Mouse (Mus musculus): ENCODE measurements at regions not wholly inside any gene's neighbourhood (a gene's known extent, or its start where the extent isn't known, plus 50 kb on each side); places are given as distances from the start of the nearest gene placed in this dataset.
"Not testable (repeated sequence)": the region's sequence is repeated elsewhere in the genome, so short reads cannot be mapped to it uniquely, and the experiment has no call there.

DNA sequence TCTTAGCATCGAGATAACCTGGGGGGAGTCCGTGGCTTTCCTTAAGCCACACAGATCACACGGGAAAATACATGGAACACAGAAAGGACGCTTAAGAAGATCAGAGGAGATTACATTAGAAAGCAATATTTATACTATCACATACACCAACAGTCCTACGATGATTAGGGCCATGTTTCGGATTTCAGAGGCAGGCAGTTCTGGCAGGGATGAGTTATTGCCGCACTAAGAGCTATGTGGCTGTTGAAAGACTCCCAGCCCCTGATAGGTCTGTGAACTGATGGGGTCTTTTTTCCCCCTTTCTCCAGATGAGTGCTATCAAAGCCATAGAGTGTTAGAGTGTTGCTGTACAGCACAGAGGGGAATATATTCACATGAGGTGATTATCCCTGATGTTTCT is 358.6 kb upstream of the Hand2 start:
- no peak for TF ChIP-seq CTCF (IDR thresholded peaks at IDR 0.05)

DNA sequence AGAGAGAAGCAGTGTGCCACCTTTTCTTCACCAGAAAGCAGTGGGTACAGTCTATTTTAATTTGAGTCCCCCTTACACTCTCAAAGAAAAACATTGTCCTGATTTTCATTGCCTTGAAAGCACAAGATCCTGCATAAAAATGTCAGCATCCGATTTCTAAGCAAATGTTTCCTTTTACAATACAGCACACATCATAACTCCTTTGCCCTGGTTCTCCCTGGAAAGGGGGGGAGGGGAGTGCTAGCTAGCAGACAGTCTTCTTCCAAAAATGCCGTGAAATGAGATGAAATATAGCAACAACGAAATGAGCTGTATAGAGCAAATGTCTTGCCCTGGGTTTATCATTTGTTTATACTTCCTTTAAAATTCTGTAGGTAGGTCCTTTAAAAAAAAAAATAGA is 350.5 kb upstream of the Hand2 start:
- Histone ChIP-seq H3K27ac (no peak overlapping the region), H3K4me3 (no peak overlapping the region)
- TF ChIP-seq CTCF (IDR thresholded peaks at IDR 0.05): no peak
- intact Hi-C loops (cut with DNase I): no loop called here
- DNase-seq (ENCODE audit: extremely low spot score in 1 of 2, low spot score in 2 of 2): no peak

More for the DNA sequence above, 358.6 kb upstream of the Hand2 start:
- no peak overlapping the region for H3K27ac ChIP-seq
- intact Hi-C loops (cut with DNase I): no loop called here
- no peak for DNase-seq (ENCODE audit: extremely low spot score in 1 of 2, low spot score in 2 of 2)
- no peak overlapping the region for H3K4me3 ChIP-seq

DNA sequence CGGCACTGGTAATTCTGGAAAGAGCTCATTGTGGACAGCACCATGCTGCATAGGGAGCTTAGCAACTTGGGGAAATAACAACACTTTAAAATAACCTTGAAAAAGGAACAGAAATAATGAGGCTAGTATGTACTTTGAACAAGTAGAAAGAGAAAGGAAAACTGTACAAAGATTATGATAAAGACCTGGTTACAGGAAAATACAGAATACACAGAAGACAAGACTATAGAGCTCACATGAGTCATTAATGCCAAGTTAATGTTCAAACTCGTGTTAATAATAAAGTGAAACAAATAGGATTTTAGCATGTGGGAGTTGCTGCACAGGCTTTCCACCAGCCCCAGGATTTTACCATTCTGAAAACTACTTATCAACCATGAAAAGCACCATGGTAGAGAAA is 341.8 kb upstream of the Hand2 start:
- no peak overlapping the region for H3K27ac ChIP-seq
- no peak for TF ChIP-seq CTCF (IDR thresholded peaks at IDR 0.05)
- no peak overlapping the region for H3K4me3 ChIP-seq
- DNase-seq (ENCODE audit: extremely low spot score in 1 of 2, low spot score in 2 of 2): no peak
- intact Hi-C loops (cut with DNase I): no loop called here

DNA sequence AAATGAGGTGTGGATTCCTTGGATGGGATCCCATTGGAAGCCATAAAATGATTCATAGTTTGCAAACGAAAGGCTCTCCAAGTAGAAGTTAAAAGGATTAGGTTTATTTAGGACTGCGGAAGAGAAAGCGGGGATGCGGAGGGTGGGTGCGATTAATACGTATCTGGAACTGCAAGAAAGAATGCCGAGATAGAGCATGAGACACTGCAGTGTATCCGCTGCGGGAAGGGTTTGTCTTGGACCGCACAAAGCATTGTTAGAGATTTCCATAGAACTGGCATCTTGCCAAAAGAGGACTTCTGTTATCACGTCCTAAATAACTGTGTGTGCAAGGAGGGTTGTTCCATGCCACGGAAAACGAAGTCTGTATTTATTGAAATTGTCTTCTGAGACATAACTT is 341.4 kb upstream of the Hand2 start:
- TF ChIP-seq CTCF (IDR thresholded peaks at IDR 0.05): no peak
- Histone ChIP-seq H3K4me3 (no peak overlapping the region), H3K27ac (no peak overlapping the region)
- DNase-seq (ENCODE audit: extremely low spot score in 1 of 2, low spot score in 2 of 2): no peak
- intact Hi-C loops (cut with DNase I): no loop called here

DNA sequence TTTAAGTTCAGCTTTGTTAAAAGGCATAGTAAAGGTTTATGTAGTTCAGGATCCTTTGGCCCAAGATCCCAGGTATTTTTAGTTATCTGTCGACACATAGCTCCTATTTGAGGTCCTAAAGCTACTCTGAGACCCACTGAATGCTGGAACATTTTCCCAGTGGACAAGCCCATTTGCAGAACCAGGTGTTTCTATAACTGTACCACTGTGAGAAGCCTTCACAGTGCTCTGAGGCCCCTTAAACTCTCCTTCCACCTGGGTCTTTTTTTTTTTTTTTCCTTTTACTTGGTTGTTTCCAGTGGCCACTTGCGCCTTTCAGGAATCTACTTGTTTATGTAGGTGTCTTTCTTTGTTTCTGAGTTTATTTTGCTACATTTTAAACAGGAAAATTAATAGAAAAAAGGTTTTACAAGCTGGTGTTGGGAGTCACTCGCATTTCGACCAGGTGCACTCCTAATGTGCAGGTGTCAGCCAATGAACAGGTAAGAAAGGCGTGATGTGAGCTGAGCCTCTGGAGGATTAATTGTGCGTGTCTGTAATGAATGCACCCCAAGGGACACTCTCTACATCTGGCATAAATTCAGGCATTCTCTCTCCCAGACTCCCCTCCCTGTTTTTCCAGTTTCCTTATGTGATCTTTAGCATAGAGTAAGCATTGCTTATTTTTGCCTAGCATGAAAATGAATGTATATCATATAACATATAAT is 310.3 kb upstream of the Hand2 start:
- TF ChIP-seq CTCF (IDR thresholded peaks at IDR 0.05): no peak
- DNase-seq (ENCODE audit: extremely low spot score in 1 of 2, low spot score in 2 of 2): no peak
- intact Hi-C loops (cut with DNase I): no loop called here
- H3K27ac ChIP-seq: no peak overlapping the region
- no peak overlapping the region for H3K4me3 ChIP-seq

DNA sequence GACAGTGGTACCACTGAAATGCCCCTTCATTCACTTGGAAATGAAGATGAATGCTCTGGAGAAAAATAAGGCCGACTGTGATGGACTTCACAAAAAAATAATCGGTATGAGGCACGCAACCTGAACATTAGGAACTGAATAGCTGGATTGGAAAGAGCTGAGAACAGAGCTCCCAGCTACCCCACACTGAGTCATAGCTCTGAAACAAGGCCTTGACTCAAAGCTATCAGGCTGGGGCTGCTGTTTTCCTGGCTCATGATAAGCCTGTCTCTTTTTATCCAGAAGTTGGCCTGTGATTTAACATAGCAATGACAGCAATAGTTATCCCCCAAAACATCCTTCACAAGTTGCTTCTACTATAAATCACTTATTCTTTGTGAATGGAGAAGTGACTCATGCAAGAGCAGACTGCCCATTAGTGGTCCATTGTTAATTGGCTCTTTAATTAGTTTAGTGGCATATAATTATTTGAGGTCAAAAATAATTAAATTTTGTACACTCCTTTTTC is 306.9 kb upstream of the Hand2 start:
- no peak for TF ChIP-seq CTCF (IDR thresholded peaks at IDR 0.05)
- no peak overlapping the region for H3K4me3 ChIP-seq
- DNase-seq (ENCODE audit: extremely low spot score in 1 of 2, low spot score in 2 of 2): no peak
- intact Hi-C loops (cut with DNase I): no loop called here
- H3K27ac ChIP-seq: no peak overlapping the region

DNA sequence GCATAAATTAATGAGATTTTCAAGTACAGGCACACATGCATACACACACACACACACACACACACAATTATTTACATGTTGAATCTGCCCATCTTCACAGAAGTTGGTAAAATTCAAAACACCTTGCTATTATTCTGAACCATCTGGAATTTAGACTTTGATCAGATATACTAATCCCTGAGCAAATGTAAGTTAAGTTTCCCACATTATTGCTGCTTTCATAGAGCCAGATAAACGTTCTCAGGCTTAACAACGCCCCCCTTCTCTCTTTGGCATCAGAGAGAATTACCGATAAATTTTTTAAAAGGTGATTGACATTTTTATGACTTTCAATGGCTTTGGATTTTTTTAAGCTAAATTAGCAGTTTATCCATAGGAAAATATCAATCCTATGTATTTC is 304.5 kb upstream of the Hand2 start:
- no peak for TF ChIP-seq CTCF (IDR thresholded peaks at IDR 0.05)
- DNase-seq (ENCODE audit: extremely low spot score in 1 of 2, low spot score in 2 of 2): no peak
- intact Hi-C loops (cut with DNase I): no loop called here
- Histone ChIP-seq H3K4me3 (no peak overlapping the region), H3K27ac (no peak overlapping the region)

DNA sequence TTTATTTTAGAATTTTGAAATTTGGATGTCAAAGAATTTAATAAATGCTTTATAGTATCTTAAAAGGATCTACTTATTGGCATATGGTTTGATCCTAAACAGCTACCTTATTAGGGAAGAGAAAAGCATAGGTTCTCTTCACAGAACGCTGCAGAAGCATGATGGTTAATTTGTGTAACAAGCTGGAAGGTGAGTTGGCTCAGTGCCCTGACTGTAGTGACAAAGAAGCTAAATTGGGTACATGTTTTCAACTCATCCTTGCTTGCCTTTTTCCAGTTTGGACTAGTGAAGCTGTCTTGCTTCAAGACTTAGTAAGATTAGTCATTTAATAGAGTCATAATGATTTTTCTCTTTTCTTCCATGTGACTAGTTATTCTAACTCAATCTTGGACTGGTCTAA is 292.7 kb upstream of the Hand2 start:
- intact Hi-C loops (cut with DNase I); H3K27ac ChIP-seq; H3K4me3 ChIP-seq; DNase-seq (ENCODE audit: extremely low spot score in 1 of 2, low spot score in 2 of 2): not testable (repeated sequence)

DNA sequence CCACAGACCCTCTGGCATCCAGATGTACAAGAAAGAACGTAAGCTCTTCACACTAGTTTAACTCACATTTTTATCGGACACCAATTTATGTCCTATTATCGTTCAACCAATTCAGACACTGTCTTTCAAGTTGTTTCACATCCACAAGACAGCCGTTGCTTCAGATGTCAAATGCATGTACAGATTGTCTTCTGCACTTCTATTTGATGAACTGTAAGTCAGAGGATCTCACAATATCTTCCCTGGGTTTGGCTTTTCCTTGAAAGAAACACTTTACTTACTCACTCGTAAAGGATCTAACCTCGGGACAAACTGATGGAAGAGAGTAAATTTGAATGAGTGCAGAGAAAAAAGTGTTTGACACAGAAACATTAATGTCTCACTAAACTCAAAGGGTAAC is 272.3 kb upstream of the Hand2 start:
- DNase-seq (ENCODE audit: extremely low spot score in 1 of 2, low spot score in 2 of 2): no peak
- H3K27ac ChIP-seq: no peak overlapping the region
- no peak overlapping the region for H3K4me3 ChIP-seq
- intact Hi-C loops (cut with DNase I): no loop called here
- no peak for TF ChIP-seq CTCF (IDR thresholded peaks at IDR 0.05)

DNA sequence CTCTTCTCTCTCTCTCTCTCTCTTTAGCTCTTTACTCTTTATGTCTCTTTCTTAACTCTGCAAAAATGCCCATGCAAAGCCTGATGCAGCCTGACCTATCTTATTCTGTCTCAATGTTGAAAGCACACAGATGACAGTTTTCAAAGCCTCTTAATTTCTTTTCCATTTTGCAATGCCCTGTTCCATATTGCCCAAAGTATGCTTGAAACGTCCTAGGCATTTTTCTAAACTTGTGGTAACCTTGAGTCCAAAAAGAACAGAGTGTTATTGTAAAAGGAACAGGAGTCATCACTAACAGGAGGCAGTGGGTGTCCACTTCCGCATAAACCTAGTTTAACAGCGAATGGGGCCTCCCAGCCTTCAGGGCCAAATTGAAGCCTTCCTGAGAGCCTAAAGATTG is 271.9 kb upstream of the Hand2 start:
- intact Hi-C loops (cut with DNase I): no loop called here
- no peak for DNase-seq (ENCODE audit: extremely low spot score in 1 of 2, low spot score in 2 of 2)
- no peak for TF ChIP-seq CTCF (IDR thresholded peaks at IDR 0.05)
- no peak overlapping the region for H3K27ac ChIP-seq
- no peak overlapping the region for H3K4me3 ChIP-seq

DNA sequence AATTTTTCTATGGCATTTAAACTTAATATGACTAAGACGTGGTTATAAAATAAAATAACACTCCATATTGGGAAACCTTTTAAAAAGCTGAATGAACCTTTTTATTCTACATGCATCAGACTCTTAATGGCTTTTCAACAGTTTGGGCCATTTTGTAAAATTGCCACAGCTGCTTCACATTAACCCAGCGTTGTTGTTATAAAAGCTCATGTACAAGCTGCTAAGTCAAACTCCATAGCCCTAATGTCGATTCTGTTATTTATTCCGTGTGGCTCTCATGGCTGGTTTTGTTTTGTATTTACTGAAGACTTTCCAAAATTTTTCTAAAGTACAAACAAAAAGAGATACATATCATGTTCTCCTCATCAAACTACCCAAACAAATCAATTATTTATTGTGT is 268.1 kb upstream of the Hand2 start:
- H3K4me3 ChIP-seq: no peak overlapping the region
- TF ChIP-seq CTCF (IDR thresholded peaks at IDR 0.05): no peak
- H3K27ac ChIP-seq: no peak overlapping the region
- intact Hi-C loops (cut with DNase I): no loop called here
- DNase-seq (ENCODE audit: extremely low spot score in 1 of 2, low spot score in 2 of 2): no peak

DNA sequence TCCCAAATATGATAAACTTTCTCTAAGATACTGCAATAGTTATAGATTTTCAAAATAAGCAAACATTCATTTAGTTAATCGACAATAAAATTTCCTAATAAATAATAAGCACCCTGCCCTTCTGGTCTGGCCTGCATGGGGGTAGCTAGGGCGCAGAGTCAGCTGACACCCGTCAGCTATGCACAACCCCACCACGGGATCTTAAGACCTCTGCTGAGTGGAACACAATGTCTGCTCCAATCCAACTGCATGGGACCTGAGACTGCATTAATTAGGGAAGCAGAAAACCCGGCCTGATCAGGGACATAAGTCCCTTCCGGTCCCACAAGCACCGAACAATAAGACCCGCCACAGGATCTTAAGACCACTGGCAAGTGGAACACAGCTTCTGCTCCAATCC is 243.8 kb upstream of the Hand2 start:
- intact Hi-C loops (cut with DNase I): no loop called here
- DNase-seq (ENCODE audit: extremely low spot score in 1 of 2, low spot score in 2 of 2): no peak

DNA sequence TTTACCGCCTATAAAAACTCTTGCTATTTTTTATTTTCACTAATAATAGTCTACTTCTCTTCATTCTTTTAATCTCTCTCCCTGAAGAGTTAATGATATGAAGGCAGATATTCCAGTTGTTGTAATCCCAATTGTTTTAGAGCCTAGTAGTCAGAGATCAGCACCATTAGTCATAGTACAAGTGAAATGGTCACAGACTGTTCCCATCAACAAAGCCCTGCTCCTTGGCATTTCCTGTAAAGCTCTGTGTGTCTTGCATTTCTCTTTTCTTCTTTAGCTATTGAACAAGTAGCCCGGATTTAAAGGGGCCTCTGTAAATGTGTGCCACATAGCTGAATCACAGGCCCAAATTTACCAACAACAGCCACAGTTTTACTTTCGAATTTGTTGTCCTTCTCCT is 234.0 kb upstream of the Hand2 start:
- Histone ChIP-seq H3K4me3 (no peak overlapping the region), H3K27ac (no peak overlapping the region)
- no peak for TF ChIP-seq CTCF (IDR thresholded peaks at IDR 0.05)
- no peak for DNase-seq (ENCODE audit: extremely low spot score in 1 of 2, low spot score in 2 of 2)
- intact Hi-C loops (cut with DNase I): no loop called here

More for the DNA sequence above, 243.8 kb upstream of the Hand2 start:
- Histone ChIP-seq H3K4me3 (no peak overlapping the region), H3K27ac (no peak overlapping the region)
- no peak for TF ChIP-seq CTCF (IDR thresholded peaks at IDR 0.05)
